Mouse (Mus musculus): ENCODE data around the gene Scarf2. TPM values are rescaled to one million over a fixed set of nuclear protein-coding genes. Genes with fewer than 3 reads are reported as not detected.

Gene Scarf2
- 2.0 and 2.3 TPM in 2 replicates for polyA plus RNA-seq (2015; fragmentation: Nextera tagmentation; extraction: Ambion mirVana)

DNA sequence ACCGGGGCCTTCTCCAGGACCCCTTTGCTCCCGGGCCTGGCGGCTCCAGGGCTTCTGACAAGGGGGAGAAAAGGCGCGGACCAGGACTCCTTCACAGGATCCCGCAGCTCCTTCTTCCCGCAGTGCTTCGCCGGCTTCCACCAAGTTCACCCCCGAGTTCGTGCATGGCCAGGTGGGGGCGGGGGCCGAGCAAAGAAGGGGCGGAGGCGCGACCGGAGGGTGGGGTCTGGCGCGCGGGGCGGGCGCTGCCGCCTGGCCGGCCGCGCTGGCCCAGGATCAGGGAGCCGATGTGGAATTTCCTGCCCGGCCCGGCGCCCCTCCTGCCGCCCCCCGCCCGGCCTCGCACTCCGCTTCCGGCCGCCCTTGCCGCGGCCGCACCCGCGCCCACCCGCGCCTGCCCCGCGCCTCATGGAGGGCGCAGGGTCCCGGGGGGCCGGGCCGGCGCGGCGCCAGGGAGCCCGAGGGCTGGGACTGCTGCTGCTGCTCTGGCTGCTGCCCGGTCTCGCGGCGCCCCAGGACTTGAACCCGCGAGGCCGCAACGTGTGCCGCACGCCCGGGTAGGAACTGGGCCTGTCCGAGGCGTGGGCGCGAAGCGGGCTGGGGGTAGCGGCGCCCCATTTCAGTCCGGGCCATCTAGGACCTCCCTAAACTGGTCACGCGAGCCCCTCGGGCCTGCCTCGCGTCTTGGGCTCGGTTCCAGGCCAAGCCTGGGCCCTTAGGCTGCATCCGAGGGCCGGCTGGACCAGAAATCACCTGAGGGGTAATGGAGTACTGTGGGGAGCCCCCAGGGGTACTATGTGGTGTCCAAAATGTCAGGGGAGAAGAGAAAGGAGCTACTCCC, at the start of gene Scarf2:
Gene Scarf2, plus strand, starts transcription at position 312 of the 841 bp plus-strand sequence.
- Histone ChIP-seq H3K27ac (replicated peaks) (0 out of 2 replicates have a peak within 1 kb of the TSS, but pooled peaks have one; percentile 28), H3K4me1 (replicated peaks) (peaks cover 23% of the 10 kb centered on the region), H3K36me3 (peaks cover 14% of the 10 kb centered on the region), H3K9me3 (no peaks in the 10 kb centered on the region), H3K27me3 (peaks cover 72% of the 10 kb centered on the region), H3K9ac (peak within 1 kb of the TSS; percentile 55), H3K4me2 (peak within 1 kb of the TSS; percentile 91), H3K4me3 (peak within 1 kb of the TSS; percentile 50)
- no peak; the same call in 1 of the 2 replicates for ATAC-seq (ENCODE audit: low FRiP score, low read depth)
- WGBS = 2% methylated on average over 77 of the region's 81 CpGs

DNA sequence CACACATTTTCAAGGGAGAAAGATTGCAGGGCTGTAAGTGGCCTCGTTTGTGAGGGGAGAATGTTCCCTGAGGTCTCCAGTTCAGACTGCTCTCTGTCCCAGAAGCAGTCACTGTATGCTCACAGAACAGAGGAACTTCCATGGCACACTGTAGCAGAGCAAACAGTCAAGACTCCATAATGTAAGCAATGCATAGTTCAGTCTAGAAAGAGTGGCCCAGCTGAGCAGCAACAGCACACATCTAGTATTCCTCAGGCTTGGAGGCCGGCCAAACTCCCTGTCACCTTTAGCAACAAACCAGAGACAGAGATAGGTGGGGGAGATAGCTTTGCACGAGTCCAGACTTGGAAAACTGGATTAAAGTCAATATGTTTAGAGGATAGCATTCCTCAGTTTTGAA, 44.1 kb upstream of the Scarf2 start:
- ATAC-seq (ENCODE audit: low FRiP score, low read depth) = no peak
- no peaks in the 10 kb centered on the region for H3K4me1 ChIP-seq (replicated peaks)
- no peak overlapping the region for H3K27ac ChIP-seq (replicated peaks)
- no peak overlapping the region for H3K4me2 ChIP-seq
- H3K4me3 ChIP-seq = no peak overlapping the region
- no peaks in the 10 kb centered on the region for H3K9me3 ChIP-seq
- H3K27me3 ChIP-seq = no peaks in the 10 kb centered on the region
- WGBS = 40% methylated on average over 3 of the region's 3 CpGs
- no peaks in the 10 kb centered on the region for H3K36me3 ChIP-seq
- no peak overlapping the region for H3K9ac ChIP-seq

DNA sequence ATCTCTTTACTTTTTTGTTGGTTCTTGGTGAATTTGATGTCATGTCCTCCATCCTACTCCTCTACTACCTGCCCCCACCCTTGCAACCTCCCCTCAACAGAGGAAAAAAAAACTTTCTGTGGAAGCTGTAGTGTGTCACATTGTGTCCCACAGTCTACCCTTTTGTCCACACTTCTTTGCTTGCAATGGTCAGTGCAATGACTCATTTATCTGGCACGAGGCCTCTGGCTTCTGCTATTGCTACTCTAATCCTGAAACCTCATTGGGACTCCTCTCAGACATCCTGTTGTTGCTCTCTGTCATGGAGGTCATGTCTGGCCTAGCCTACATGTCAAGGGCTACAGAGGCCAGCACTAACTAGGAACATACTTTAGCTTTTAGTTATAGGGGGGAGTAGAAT, 43.4 kb upstream of the Scarf2 start:
- no peaks in the 10 kb centered on the region for H3K36me3 ChIP-seq
- H3K27ac ChIP-seq (replicated peaks) = no peak overlapping the region
- H3K4me2 ChIP-seq = no peak overlapping the region
- ATAC-seq (ENCODE audit: low FRiP score, low read depth) = no peak
- H3K4me1 ChIP-seq (replicated peaks) = peaks cover 1% of the 10 kb centered on the region
- no peaks in the 10 kb centered on the region for H3K9me3 ChIP-seq
- 45% methylated on average over 1 of the region's 1 CpGs for WGBS
- no peaks in the 10 kb centered on the region for H3K27me3 ChIP-seq
- no peak overlapping the region for H3K4me3 ChIP-seq
- no peak overlapping the region for H3K9ac ChIP-seq

DNA sequence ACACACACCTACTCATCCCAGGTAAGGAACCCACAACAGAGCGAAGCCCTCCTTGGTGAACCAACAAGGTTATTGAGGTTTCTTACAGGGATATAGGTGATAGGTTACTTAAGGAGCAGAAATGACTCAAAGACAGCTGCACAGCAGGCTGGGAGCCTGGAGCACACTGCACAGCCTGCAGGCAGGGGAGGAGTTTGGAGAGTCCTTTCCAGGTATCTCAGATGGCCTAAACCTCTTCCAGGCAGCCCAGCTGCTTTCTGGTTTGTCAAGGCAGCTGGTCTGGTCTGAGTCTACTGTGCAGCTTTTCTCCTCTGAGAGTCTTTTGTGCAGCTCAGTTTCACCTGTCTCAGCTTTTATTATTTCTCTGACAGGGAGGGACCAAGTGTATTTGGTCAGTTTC, 39.3 kb upstream of the Scarf2 start:
- WGBS = 100% methylated on average over 1 of the region's 1 CpGs
- Histone ChIP-seq H3K9me3 (no peaks in the 10 kb centered on the region), H3K27ac (replicated peaks) (no peak overlapping the region), H3K9ac (no peak overlapping the region), H3K4me3 (no peak overlapping the region), H3K27me3 (no peaks in the 10 kb centered on the region), H3K4me2 (no peak overlapping the region), H3K36me3 (no peaks in the 10 kb centered on the region), H3K4me1 (replicated peaks) (peaks cover 32% of the 10 kb centered on the region)
- ATAC-seq (ENCODE audit: low FRiP score, low read depth) = no peak

DNA sequence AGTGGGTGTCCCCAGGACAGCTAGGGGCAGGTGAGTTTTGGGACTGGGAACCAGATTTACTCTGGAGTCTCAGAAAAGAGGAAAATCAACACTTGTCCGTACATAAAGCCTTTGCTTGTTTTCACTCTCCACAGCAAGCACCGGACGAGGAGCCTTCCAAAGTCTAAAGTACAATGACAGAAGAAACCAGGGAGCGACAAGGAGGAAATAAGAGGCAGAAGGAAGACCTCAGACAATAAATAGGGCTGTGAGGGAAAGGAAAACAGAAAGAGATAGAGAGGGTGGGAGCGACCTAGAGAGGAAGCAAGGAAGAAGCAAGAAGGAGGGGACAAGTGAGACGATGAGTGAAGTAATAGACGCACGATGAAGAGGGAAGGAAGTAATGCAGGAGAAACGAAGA, 38.2 kb upstream of the Scarf2 start:
- H3K4me2 ChIP-seq = peak overlapping the region; percentile 81
- peak; percentile 36; the same call in 1 of the 2 replicates for ATAC-seq (ENCODE audit: low FRiP score, low read depth)
- peak overlapping the region; percentile 96 for H3K9ac ChIP-seq
- H3K27me3 ChIP-seq = no peaks in the 10 kb centered on the region
- peak overlapping the region; percentile 87 for H3K27ac ChIP-seq (replicated peaks)
- 47% methylated on average over 9 of the region's 9 CpGs for WGBS
- H3K4me3 ChIP-seq = peak overlapping the region; percentile 80
- H3K36me3 ChIP-seq = no peaks in the 10 kb centered on the region
- H3K4me1 ChIP-seq (replicated peaks) = peaks cover 36% of the 10 kb centered on the region
- H3K9me3 ChIP-seq = no peaks in the 10 kb centered on the region

DNA sequence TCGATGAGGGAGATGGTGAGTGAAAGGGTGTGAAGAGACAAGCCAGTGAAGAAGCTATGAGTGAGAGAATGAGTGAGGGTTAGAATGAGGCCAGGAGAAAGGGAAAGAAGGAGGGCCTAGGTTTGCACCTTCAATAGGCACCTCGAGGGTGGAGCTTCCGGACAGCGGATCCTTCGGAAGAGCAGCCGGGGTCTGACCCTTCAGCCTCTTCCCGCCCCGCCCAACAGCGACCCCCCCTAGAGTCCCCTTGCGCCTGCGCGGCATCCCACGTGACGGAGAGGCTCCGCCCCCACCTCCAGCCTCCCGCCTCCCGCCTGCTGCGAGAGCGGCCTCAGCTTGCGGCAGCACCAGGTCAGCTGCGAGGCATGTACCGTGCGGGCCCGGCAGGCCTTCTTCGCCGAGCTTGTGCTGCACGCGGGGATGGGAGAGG, 37.7 kb upstream of the Scarf2 start, which contains the start of gene Klhl22:
Gene Klhl22, plus strand, starts transcription at position 275 of the 430 bp plus-strand sequence.
- peak; percentile 93 for ATAC-seq (ENCODE audit: low FRiP score, low read depth)
- peak within 1 kb of the TSS; percentile 81 for H3K4me2 ChIP-seq
- 1% methylated on average over 27 of the region's 28 CpGs for WGBS
- no peaks in the 10 kb centered on the region for H3K9me3 ChIP-seq
- peak within 1 kb of the TSS; percentile 80 for H3K4me3 ChIP-seq
- peak within 1 kb of the TSS; percentile 96 for H3K9ac ChIP-seq
- H3K27ac ChIP-seq (replicated peaks) = peak within 1 kb of the TSS; percentile 87
- no peaks in the 10 kb centered on the region for H3K27me3 ChIP-seq
- peaks cover 2% of the 10 kb centered on the region; the same call in 1 of the 2 replicates for H3K36me3 ChIP-seq
- peaks cover 39% of the 10 kb centered on the region for H3K4me1 ChIP-seq (replicated peaks)

DNA sequence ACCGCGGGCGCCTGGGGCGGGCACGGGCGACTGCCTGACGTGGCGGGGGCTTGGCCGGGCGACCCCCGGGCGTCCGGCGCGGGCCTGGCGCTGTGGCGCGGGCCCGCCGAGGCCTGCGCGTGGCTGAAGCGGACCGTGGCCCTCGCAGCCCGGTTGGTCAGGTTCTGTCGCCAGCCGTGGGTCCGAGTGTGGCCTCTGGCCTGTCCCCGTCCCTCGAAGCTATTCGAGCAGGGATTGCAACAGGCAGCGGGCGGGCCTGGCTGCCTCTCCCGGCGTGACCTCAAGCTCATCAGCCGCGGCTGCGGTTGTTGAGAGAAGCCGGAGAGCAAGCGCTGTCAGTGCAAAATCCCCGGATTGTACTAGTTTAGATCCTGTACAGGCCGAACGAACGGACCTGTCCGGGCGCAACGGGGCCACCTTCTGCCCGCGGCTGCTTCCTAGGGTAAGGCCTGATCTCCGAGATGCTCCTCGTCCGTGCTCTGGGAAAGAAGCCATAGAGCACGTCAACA, 37.2 kb upstream of the Scarf2 start:
- WGBS = under 1% methylated on average over 52 of the region's 54 CpGs
- H3K4me2 ChIP-seq = peak overlapping the region; percentile 81
- H3K27ac ChIP-seq (replicated peaks) = peak overlapping the region; percentile 87
- H3K9me3 ChIP-seq = no peaks in the 10 kb centered on the region
- peaks cover 41% of the 10 kb centered on the region for H3K4me1 ChIP-seq (replicated peaks)
- peak overlapping the region; percentile 80 for H3K4me3 ChIP-seq
- H3K9ac ChIP-seq = peak overlapping the region; percentile 96
- peak; percentile 71 for ATAC-seq (ENCODE audit: low FRiP score, low read depth)
- no peaks in the 10 kb centered on the region for H3K27me3 ChIP-seq
- H3K36me3 ChIP-seq = peaks cover 5% of the 10 kb centered on the region; the same call in 1 of the 2 replicates

DNA sequence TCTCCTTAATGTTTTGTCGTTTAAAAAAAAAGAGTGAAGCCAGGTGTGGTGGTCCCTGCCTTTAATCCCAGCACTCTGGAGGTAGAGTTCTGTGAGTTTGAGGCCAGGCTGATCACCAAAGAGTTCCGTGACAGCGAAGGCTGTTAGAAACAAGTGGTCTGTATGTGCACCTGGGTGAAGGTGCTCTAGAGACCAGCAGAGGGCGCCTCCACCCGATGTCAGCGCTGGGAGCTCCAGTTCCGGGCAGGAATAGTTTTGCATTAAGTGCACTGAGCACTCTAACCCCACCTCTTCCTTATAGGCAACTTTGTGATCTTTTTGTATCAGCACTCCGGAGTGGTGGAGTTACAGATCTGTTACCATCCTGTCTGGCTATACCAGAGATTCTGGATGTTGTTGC, 36.4 kb upstream of the Scarf2 start:
- Histone ChIP-seq H3K36me3 (peaks cover 12% of the 10 kb centered on the region; the same call in 1 of the 2 replicates), H3K4me2 (peak overlapping the region; percentile 81), H3K4me3 (peak overlapping the region; percentile 80), H3K4me1 (replicated peaks) (peaks cover 41% of the 10 kb centered on the region), H3K9me3 (no peaks in the 10 kb centered on the region), H3K27ac (replicated peaks) (no peak overlapping the region), H3K27me3 (no peaks in the 10 kb centered on the region), H3K9ac (no peak overlapping the region)
- ATAC-seq (ENCODE audit: low FRiP score, low read depth) = no peak
- 38% methylated on average over 8 of the region's 8 CpGs for WGBS

DNA sequence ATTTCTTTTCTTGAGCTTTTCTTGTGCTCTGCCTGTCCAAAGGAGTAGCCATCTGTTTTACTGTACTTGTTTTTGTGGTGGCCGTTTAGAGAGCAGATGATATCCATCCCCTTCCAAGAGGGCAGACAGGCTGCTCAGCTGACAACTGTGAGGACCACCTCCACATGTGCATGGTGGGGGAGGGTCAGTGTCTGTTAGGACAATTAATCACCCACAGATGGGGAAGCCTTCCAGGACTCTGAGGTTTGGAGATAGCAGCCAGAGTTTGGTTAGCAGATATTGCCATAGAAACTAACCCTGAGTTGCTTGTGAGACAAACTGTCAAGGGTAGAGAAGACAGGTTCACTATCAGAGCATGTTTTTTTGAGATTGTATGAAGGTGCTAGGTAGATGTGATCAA, 36.0 kb upstream of the Scarf2 start:
- WGBS = 50% methylated on average over 1 of the region's 1 CpGs
- no peak for ATAC-seq (ENCODE audit: low FRiP score, low read depth)
- no peak overlapping the region for H3K27ac ChIP-seq (replicated peaks)
- H3K9ac ChIP-seq = no peak overlapping the region
- H3K9me3 ChIP-seq = no peaks in the 10 kb centered on the region
- H3K4me3 ChIP-seq = peak overlapping the region; percentile 80; the same call in 1 of the 2 replicates
- H3K4me1 ChIP-seq (replicated peaks) = peaks cover 41% of the 10 kb centered on the region
- peak overlapping the region; percentile 81 for H3K4me2 ChIP-seq
- no peaks in the 10 kb centered on the region for H3K27me3 ChIP-seq
- peaks cover 14% of the 10 kb centered on the region; the same call in 1 of the 2 replicates for H3K36me3 ChIP-seq

DNA sequence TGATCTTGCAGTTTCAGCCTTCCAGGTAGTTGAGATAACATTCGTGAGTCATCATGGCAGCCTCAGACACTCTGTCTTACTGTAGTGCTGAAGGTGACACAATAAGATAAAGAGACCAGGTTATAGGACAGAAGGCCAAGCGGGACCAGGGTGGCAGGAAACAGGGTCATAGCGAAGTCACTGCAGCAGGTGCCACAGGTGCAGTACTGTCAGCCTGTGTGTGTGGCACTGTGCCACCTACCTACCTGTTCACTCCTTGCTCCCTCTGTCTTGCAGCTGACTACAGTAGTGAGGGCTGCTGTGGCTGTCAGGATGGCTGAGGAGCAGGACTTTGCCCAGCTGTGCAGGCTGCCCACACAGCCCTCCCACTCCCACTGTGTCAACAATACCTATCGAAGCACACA, 33.0 kb upstream of the Scarf2 start:
- Histone ChIP-seq H3K4me2 (no peak overlapping the region), H3K4me1 (replicated peaks) (peaks cover 36% of the 10 kb centered on the region), H3K9ac (no peak overlapping the region), H3K4me3 (no peak overlapping the region), H3K27me3 (no peaks in the 10 kb centered on the region), H3K36me3 (peaks cover 40% of the 10 kb centered on the region), H3K9me3 (no peaks in the 10 kb centered on the region), H3K27ac (replicated peaks) (no peak overlapping the region)
- no peak for ATAC-seq (ENCODE audit: low FRiP score, low read depth)
- 91% methylated on average over 4 of the region's 4 CpGs for WGBS

DNA sequence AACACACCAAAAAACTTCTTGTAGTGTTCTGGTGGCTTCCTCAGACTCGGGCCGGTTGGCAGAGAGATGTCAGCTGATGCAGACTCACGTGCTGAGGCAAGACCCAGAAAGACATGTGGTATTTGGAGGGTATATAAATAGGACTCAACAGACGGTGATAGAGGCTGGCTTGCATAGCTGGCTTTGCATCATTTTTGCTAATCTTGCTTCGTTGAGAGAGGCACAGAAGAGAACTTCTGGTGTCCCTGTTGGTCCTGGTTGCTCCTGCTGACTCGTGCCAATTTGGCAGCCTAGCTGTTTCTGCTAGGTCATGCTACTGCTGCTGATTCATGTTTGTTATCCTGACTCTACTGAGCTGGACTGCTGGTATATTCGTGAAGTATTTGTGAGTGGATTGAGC, 28.2 kb upstream of the Scarf2 start:
- no peak overlapping the region for H3K4me3 ChIP-seq
- H3K27me3 ChIP-seq = no peaks in the 10 kb centered on the region
- H3K4me2 ChIP-seq = no peak overlapping the region
- WGBS = 81% methylated on average over 7 of the region's 7 CpGs
- peaks cover 61% of the 10 kb centered on the region for H3K36me3 ChIP-seq
- no peaks in the 10 kb centered on the region for H3K9me3 ChIP-seq
- no peak for ATAC-seq (ENCODE audit: low FRiP score, low read depth)
- no peak overlapping the region for H3K9ac ChIP-seq
- H3K27ac ChIP-seq (replicated peaks) = no peak overlapping the region
- peaks cover 6% of the 10 kb centered on the region for H3K4me1 ChIP-seq (replicated peaks)

DNA sequence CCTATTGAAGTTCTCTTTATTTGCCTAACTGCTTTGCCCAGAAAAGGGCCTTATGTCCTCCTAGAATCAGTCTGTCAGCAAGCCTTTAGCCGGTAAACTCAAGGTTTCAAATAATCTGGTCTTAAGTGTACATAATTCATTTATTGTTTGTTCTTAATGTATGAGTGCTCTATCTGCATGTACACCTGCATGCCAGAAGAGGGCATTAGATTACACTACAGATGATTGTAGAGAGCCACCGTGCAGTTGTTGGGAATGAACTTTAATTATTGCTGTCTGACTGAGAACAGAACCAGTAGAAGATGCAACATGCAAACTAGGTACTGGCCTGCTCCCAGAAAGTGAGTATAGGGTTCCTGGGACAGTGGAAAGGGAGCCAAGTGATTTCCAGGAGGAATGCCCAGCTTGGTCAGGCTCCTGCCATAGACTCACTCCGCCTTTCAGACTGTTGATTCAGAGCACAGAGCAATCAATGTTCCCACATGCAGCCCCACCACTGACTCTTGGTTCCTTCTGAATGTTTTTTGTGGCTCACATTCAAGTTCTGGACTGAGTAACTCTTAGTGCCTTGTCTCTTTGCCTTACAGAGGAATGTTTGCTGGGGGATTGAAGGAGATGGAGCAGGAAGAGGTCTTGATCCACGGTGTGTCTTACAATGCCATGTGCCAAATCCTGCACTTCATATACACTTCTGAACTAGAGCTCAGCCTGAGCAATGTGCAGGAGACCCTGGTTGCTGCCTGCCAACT, 25.8 kb upstream of the Scarf2 start:
- 75% methylated on average over 4 of the region's 4 CpGs for WGBS
- Histone ChIP-seq H3K27ac (replicated peaks) (no peak overlapping the region), H3K9me3 (no peaks in the 10 kb centered on the region), H3K27me3 (no peaks in the 10 kb centered on the region), H3K36me3 (peaks cover 45% of the 10 kb centered on the region), H3K4me2 (no peak overlapping the region), H3K9ac (no peak overlapping the region), H3K4me1 (replicated peaks) (no peaks in the 10 kb centered on the region), H3K4me3 (no peak overlapping the region)
- ATAC-seq (ENCODE audit: low FRiP score, low read depth) = no peak

Data from hindbrain, embryonic 15.5 days (tissue).